Mouse (Mus musculus): ENCODE results near the gene Ucp1. TPM values are rescaled to one million over a fixed set of nuclear protein-coding genes. Genes with fewer than 3 reads are reported as not detected.
"Not testable (repeated sequence)": the region's sequence is repeated elsewhere in the genome, so short reads cannot be mapped to it uniquely, and the experiment has no call there.

The Ucp1 gene
- polyA plus RNA-seq, 1 experiment from 2014 or later: not detected

GRCm38 (mm10) chr8:83285391-83285790 lies 4.8 kb upstream of the Ucp1 start:
- no peak for ATAC-seq (replicated peaks; ENCODE audit: insufficient number of reproducible peaks, insufficient read depth, low FRiP score, low read depth)
- peaks cover 5% of the 10 kb centered on the region; the same call in 1 of the 2 replicates for H3K4me1 ChIP-seq (replicated peaks)
- WGBS: 73% methylated on average over 8 of the region's 8 CpGs
- H3K9me3 ChIP-seq (replicated peaks): no peaks in the 10 kb centered on the region
- H3K4me2 ChIP-seq: no peak overlapping the region
- H3K27me3 ChIP-seq: peaks cover 21% of the 10 kb centered on the region
- no peak overlapping the region for H3K4me3 ChIP-seq
- no peak overlapping the region for H3K27ac ChIP-seq
- H3K9ac ChIP-seq: no peak overlapping the region
- H3K36me3 ChIP-seq: no peaks in the 10 kb centered on the region

GRCm38 (mm10) chr8:83297375-83297774 lies 7.2 kb downstream of the Ucp1 start:
- Histone ChIP-seq H3K9ac (no peak overlapping the region), H3K9me3 (replicated peaks) (no peaks in the 10 kb centered on the region), H3K4me3 (no peak overlapping the region), H3K36me3 (no peaks in the 10 kb centered on the region), H3K27ac (no peak overlapping the region), H3K4me2 (no peak overlapping the region), H3K27me3 (no peaks in the 10 kb centered on the region; the same call in 1 of the 2 replicates), H3K4me1 (replicated peaks) (no peaks in the 10 kb centered on the region)
- ATAC-seq (replicated peaks; ENCODE audit: insufficient number of reproducible peaks, insufficient read depth, low FRiP score, low read depth): no peak
- WGBS: 60% methylated on average over 4 of the region's 4 CpGs

GRCm38 (mm10) chr8:83300135-83300534 lies 10.0 kb downstream of the Ucp1 start:
- Histone ChIP-seq H3K36me3 (no peaks in the 10 kb centered on the region), H3K9me3 (replicated peaks) (no peaks in the 10 kb centered on the region), H3K4me2 (no peak overlapping the region), H3K4me1 (replicated peaks) (no peaks in the 10 kb centered on the region), H3K4me3 (no peak overlapping the region), H3K9ac (no peak overlapping the region), H3K27ac (no peak overlapping the region), H3K27me3 (no peaks in the 10 kb centered on the region)
- WGBS: 60% methylated on average over 1 of the region's 1 CpGs
- no peak for ATAC-seq (replicated peaks; ENCODE audit: insufficient number of reproducible peaks, insufficient read depth, low FRiP score, low read depth)

GRCm38 (mm10) chr8:83304946-83305345 lies 14.8 kb downstream of the Ucp1 start:
- no peak overlapping the region for H3K4me2 ChIP-seq
- ATAC-seq (replicated peaks; ENCODE audit: insufficient number of reproducible peaks, insufficient read depth, low FRiP score, low read depth): no peak
- H3K27me3 ChIP-seq: no peaks in the 10 kb centered on the region
- H3K4me3 ChIP-seq: no peak overlapping the region
- H3K27ac ChIP-seq: no peak overlapping the region
- no peaks in the 10 kb centered on the region for H3K9me3 ChIP-seq (replicated peaks)
- 100% methylated on average over 1 of the region's 1 CpGs for WGBS
- H3K36me3 ChIP-seq: no peaks in the 10 kb centered on the region
- no peak overlapping the region for H3K9ac ChIP-seq
- H3K4me1 ChIP-seq (replicated peaks): no peaks in the 10 kb centered on the region

- no peak overlapping the region for H3K27ac ChIP-seq
- H3K9ac ChIP-seq: no peak overlapping the region
- no peaks in the 10 kb centered on the region for H3K9me3 ChIP-seq (replicated peaks)
- no peaks in the 10 kb centered on the region for H3K27me3 ChIP-seq
- no peak overlapping the region for H3K4me2 ChIP-seq
- H3K4me1 ChIP-seq (replicated peaks): no peaks in the 10 kb centered on the region
- H3K4me3 ChIP-seq: no peak overlapping the region
- WGBS: 88% methylated on average over 6 of the region's 6 CpGs
- H3K36me3 ChIP-seq: no peaks in the 10 kb centered on the region
- ATAC-seq (replicated peaks; ENCODE audit: insufficient number of reproducible peaks, insufficient read depth, low FRiP score, low read depth): no peak
These were observed 19.7 kb downstream of the Ucp1 start for GRCm38 (mm10) chr8:83309836-83310235.

GRCm38 (mm10) chr8:83315084-83315483 lies 24.9 kb downstream of the Ucp1 start:
- H3K36me3 ChIP-seq: peaks cover 17% of the 10 kb centered on the region
- H3K9me3 ChIP-seq (replicated peaks); H3K9ac ChIP-seq; ATAC-seq (replicated peaks; ENCODE audit: insufficient number of reproducible peaks, insufficient read depth, low FRiP score, low read depth); H3K27me3 ChIP-seq; H3K4me2 ChIP-seq; H3K4me1 ChIP-seq (replicated peaks); H3K4me3 ChIP-seq; H3K27ac ChIP-seq: not testable (repeated sequence)
- WGBS: 70% methylated on average over 4 of the region's 4 CpGs

- no peaks in the 10 kb centered on the region for H3K4me1 ChIP-seq (replicated peaks)
- no peak overlapping the region for H3K9ac ChIP-seq
- no peaks in the 10 kb centered on the region for H3K27me3 ChIP-seq
- no peaks in the 10 kb centered on the region for H3K9me3 ChIP-seq (replicated peaks)
- no peak overlapping the region for H3K27ac ChIP-seq
- ATAC-seq (replicated peaks; ENCODE audit: insufficient number of reproducible peaks, insufficient read depth, low FRiP score, low read depth): no peak
- no peak overlapping the region for H3K4me3 ChIP-seq
- 76% methylated on average over 2 of the region's 2 CpGs for WGBS
- H3K36me3 ChIP-seq: peaks cover 20% of the 10 kb centered on the region
- H3K4me2 ChIP-seq: no peak overlapping the region
These were observed 25.5 kb downstream of the Ucp1 start for GRCm38 (mm10) chr8:83315691-83316090.

GRCm38 (mm10) chr8:83320543-83320942 lies 30.4 kb downstream of the Ucp1 start:
- WGBS: 87% methylated on average over 3 of the region's 3 CpGs
- H3K36me3 ChIP-seq: peaks cover 27% of the 10 kb centered on the region

GRCm38 (mm10) chr8:83322374-83322773 lies 32.2 kb downstream of the Ucp1 start:
- H3K36me3 ChIP-seq: peaks cover 14% of the 10 kb centered on the region
- no peaks in the 10 kb centered on the region for H3K4me1 ChIP-seq (replicated peaks)
- no peak overlapping the region for H3K9ac ChIP-seq
- H3K27me3 ChIP-seq: no peaks in the 10 kb centered on the region
- H3K4me2 ChIP-seq: no peak overlapping the region
- no peak overlapping the region for H3K4me3 ChIP-seq
- 0 out of 2 replicates have a peak, but pooled peaks have one; percentile 27 for ATAC-seq (replicated peaks; ENCODE audit: insufficient number of reproducible peaks, insufficient read depth, low FRiP score, low read depth)
- H3K27ac ChIP-seq: no peak overlapping the region
- no peaks in the 10 kb centered on the region for H3K9me3 ChIP-seq (replicated peaks)
- WGBS: 85% methylated on average over 6 of the region's 6 CpGs

More at GRCm38 (mm10) chr8:83320543-83320942, 30.4 kb downstream of the Ucp1 start:
- H3K9ac ChIP-seq: no peak overlapping the region
- no peaks in the 10 kb centered on the region for H3K9me3 ChIP-seq (replicated peaks)
- H3K27me3 ChIP-seq: no peaks in the 10 kb centered on the region
- H3K4me2 ChIP-seq: no peak overlapping the region
- H3K27ac ChIP-seq: no peak overlapping the region
- ATAC-seq (replicated peaks; ENCODE audit: insufficient number of reproducible peaks, insufficient read depth, low FRiP score, low read depth): no peak
- H3K4me3 ChIP-seq: no peak overlapping the region
- H3K4me1 ChIP-seq (replicated peaks): no peaks in the 10 kb centered on the region

- Histone ChIP-seq H3K4me1 (replicated peaks) (no peaks in the 10 kb centered on the region), H3K9me3 (replicated peaks) (no peaks in the 10 kb centered on the region), H3K4me3 (no peak overlapping the region), H3K36me3 (peaks cover 14% of the 10 kb centered on the region), H3K27ac (no peak overlapping the region), H3K27me3 (no peaks in the 10 kb centered on the region), H3K4me2 (no peak overlapping the region), H3K9ac (no peak overlapping the region)
- WGBS: 62% methylated on average over 2 of the region's 2 CpGs
- ATAC-seq (replicated peaks; ENCODE audit: insufficient number of reproducible peaks, insufficient read depth, low FRiP score, low read depth): no peak
These were observed 32.9 kb downstream of the Ucp1 start for GRCm38 (mm10) chr8:83323056-83323455.

- H3K9me3 ChIP-seq (replicated peaks): no peaks in the 10 kb centered on the region
- WGBS: 85% methylated on average over 5 of the region's 5 CpGs
- H3K4me1 ChIP-seq (replicated peaks): peaks cover 5% of the 10 kb centered on the region; the same call in 1 of the 2 replicates
- no peak overlapping the region for H3K4me2 ChIP-seq
- peaks cover 5% of the 10 kb centered on the region; the same call in 1 of the 2 replicates for H3K36me3 ChIP-seq
- no peak for ATAC-seq (replicated peaks; ENCODE audit: insufficient number of reproducible peaks, insufficient read depth, low FRiP score, low read depth)
- H3K4me3 ChIP-seq: no peak overlapping the region
- no peak overlapping the region for H3K27ac ChIP-seq
- H3K9ac ChIP-seq: no peak overlapping the region
- no peaks in the 10 kb centered on the region for H3K27me3 ChIP-seq
These were observed 37.7 kb downstream of the Ucp1 start for GRCm38 (mm10) chr8:83327889-83328288.

- Histone ChIP-seq H3K27ac (no peak overlapping the region), H3K27me3 (peaks cover 10% of the 10 kb centered on the region; the same call in 1 of the 2 replicates), H3K9ac (peak overlapping the region; percentile 82), H3K4me1 (replicated peaks) (peaks cover 7% of the 10 kb centered on the region; the same call in 1 of the 2 replicates), H3K4me3 (peak overlapping the region; percentile 97), H3K9me3 (replicated peaks) (no peaks in the 10 kb centered on the region), H3K36me3 (peaks cover 5% of the 10 kb centered on the region; the same call in 1 of the 2 replicates), H3K4me2 (peak overlapping the region; percentile 97)
- ATAC-seq (replicated peaks; ENCODE audit: insufficient number of reproducible peaks, insufficient read depth, low FRiP score, low read depth): no peak
- 11% methylated on average over 7 of the region's 7 CpGs for WGBS
These were observed 41.4 kb downstream of the Ucp1 start for GRCm38 (mm10) chr8:83331567-83331898.

Data from heart, embryonic 15.5 days (tissue).